Mouse (Mus musculus) forebrain, embryonic 12.5 days (tissue): ENCODE data around the gene Adgrl2. TPM values are rescaled to one million over a fixed set of nuclear protein-coding genes. Genes with fewer than 3 reads are reported as not detected.
A peak's percentile ranks its signal among the peaks of the same experiment; 100 is the strongest.

Experiments
- ATAC-seq: fragments of 200-750 bp; cut with Nextera tagmentation; 2 replicates; pipeline ENCODE4 v1.8.0; 2017; ENCODE audit warnings: moderate TSS enrichment; ENCODE audit not compliant: low FRiP score
- H3K27ac ChIP-seq: fragments of 300-500 bp; sonication (generic); 2 replicates; pipeline ENCODE4 v1.5.1; 2016; ENCODE audit warnings: mild to moderate bottlenecking
- H3K27me3 ChIP-seq: fragments of 300-500 bp; sonication (generic); 2 replicates; pipeline ENCODE4 v1.6.1; 2016; ENCODE audit warnings: mild to moderate bottlenecking
- H3K36me3 ChIP-seq: fragments of 300-500 bp; sonication (generic); replicated peaks from 2 replicates; pipeline ENCODE4 v1.6.1; 2016; ENCODE audit warnings: mild to moderate bottlenecking
- H3K4me1 ChIP-seq: fragments of 300-500 bp; sonication (generic); 2 replicates; pipeline ENCODE4 v1.6.1; 2016
- H3K4me2 ChIP-seq: fragments of 300-500 bp; sonication (generic); 2 replicates; pipeline ENCODE4 v1.6.1; 2016; ENCODE audit warnings: mild to moderate bottlenecking, moderate library complexity
- H3K4me3 ChIP-seq: fragments of 300-500 bp; sonication (generic); replicated peaks from 2 replicates; pipeline ENCODE4 v1.5.1; 2016; ENCODE audit warnings: mild to moderate bottlenecking
- H3K9ac ChIP-seq: fragments of 300-500 bp; sonication (generic); 2 replicates; pipeline ENCODE4 v1.6.1; 2016; ENCODE audit warnings: mild to moderate bottlenecking
- H3K9me3 ChIP-seq: fragments of 300-500 bp; sonication (generic); 2 replicates; pipeline ENCODE4 v1.6.1; 2016
- WGBS: fragments of 180-500 bp; shearing (Covaris S2); methylation state at CpG from one replicate; pipeline ENCODE4 v1.1.7; 2016; 5-methylcytosine and 5-hydroxymethylcytosine counted together
- polyA plus RNA-seq: library from polyadenylated mRNA; unstranded; fragments of >200 nt; fragmentation: Nextera tagmentation; extraction: Ambion mirVana; gene quantifications from 2 replicates; pipeline ENCODE4 v1.2.1, GENCODE M21; 2016

Gene Adgrl2
- polyA plus RNA-seq, 1 experiment from 2014 or later: 104 TPM

- no peak for ATAC-seq
- Histone ChIP-seq H3K4me2 (no peak overlapping the region), H3K9me3 (no peaks in the 10 kb centered on the region), H3K4me1 (0 out of 2 replicates have a peak, but pooled peaks cover 2% of the 10 kb centered on the region), H3K4me3 (no peak overlapping the region), H3K9ac (no peak overlapping the region), H3K27ac (no peak overlapping the region), H3K36me3 (peaks cover 20% of the 10 kb centered on the region), H3K27me3 (no peaks in the 10 kb centered on the region)
- 51% methylated on average over 7 of the region's 7 CpGs for WGBS
Measured at GRCm38 (mm10) chr3:148861860-148862259, 128.5 kb downstream of the Adgrl2 start.

GRCm38 (mm10) chr3:148854306-148854910 is 135.9 kb downstream of the Adgrl2 start:
- Histone ChIP-seq H3K4me2 (peak overlapping the region; percentile 33), H3K4me1 (peaks cover 28% of the 10 kb centered on the region), H3K36me3 (peaks cover 28% of the 10 kb centered on the region), H3K9ac (no peak overlapping the region), H3K9me3 (no peaks in the 10 kb centered on the region), H3K27me3 (no peaks in the 10 kb centered on the region), H3K27ac (0 out of 2 replicates have a peak overlapping the region, but pooled peaks have one; percentile 32), H3K4me3 (no peak overlapping the region)
- ATAC-seq: peak; percentile 51
- WGBS: 13% methylated on average over 12 of the region's 12 CpGs

GRCm38 (mm10) chr3:148853372-148853771 is 137.0 kb downstream of the Adgrl2 start:
- Histone ChIP-seq H3K9me3 (no peaks in the 10 kb centered on the region), H3K4me2 (no peak overlapping the region), H3K36me3 (peaks cover 26% of the 10 kb centered on the region), H3K9ac (no peak overlapping the region), H3K4me1 (peaks cover 28% of the 10 kb centered on the region), H3K27me3 (no peaks in the 10 kb centered on the region), H3K4me3 (no peak overlapping the region), H3K27ac (no peak overlapping the region)
- 10% methylated on average over 8 of the region's 8 CpGs for WGBS
- ATAC-seq: no peak

GRCm38 (mm10) chr3:148852556-148852955 is 137.8 kb downstream of the Adgrl2 start:
- H3K4me3 ChIP-seq: no peak overlapping the region
- WGBS: 51% methylated on average over 12 of the region's 12 CpGs
- H3K4me2 ChIP-seq: no peak overlapping the region
- H3K4me1 ChIP-seq: peaks cover 28% of the 10 kb centered on the region
- H3K36me3 ChIP-seq: peaks cover 30% of the 10 kb centered on the region
- no peaks in the 10 kb centered on the region for H3K27me3 ChIP-seq
- no peak for ATAC-seq
- no peaks in the 10 kb centered on the region for H3K9me3 ChIP-seq
- H3K9ac ChIP-seq: no peak overlapping the region
- no peak overlapping the region for H3K27ac ChIP-seq

- no peak overlapping the region for H3K27ac ChIP-seq
- H3K4me2 ChIP-seq: no peak overlapping the region
- peaks cover 28% of the 10 kb centered on the region for H3K4me1 ChIP-seq
- peaks cover 41% of the 10 kb centered on the region for H3K36me3 ChIP-seq
- ATAC-seq: no peak
- no peaks in the 10 kb centered on the region for H3K27me3 ChIP-seq
- no peaks in the 10 kb centered on the region for H3K9me3 ChIP-seq
- no peak overlapping the region for H3K4me3 ChIP-seq
- H3K9ac ChIP-seq: no peak overlapping the region
- 87% methylated on average over 4 of the region's 4 CpGs for WGBS
Measured at GRCm38 (mm10) chr3:148850821-148851220, 139.5 kb downstream of the Adgrl2 start.

- Histone ChIP-seq H3K4me3 (no peak overlapping the region), H3K9me3 (no peaks in the 10 kb centered on the region), H3K27ac (no peak overlapping the region), H3K36me3 (peaks cover 48% of the 10 kb centered on the region), H3K4me2 (no peak overlapping the region), H3K9ac (no peak overlapping the region), H3K4me1 (peaks cover 10% of the 10 kb centered on the region), H3K27me3 (no peaks in the 10 kb centered on the region)
- ATAC-seq: no peak
- 84% methylated on average over 2 of the region's 2 CpGs for WGBS
Measured at GRCm38 (mm10) chr3:148848366-148848765, 142.0 kb downstream of the Adgrl2 start.

- H3K27ac ChIP-seq: no peak overlapping the region
- H3K4me2 ChIP-seq: no peak overlapping the region
- no peak for ATAC-seq
- no peak overlapping the region for H3K9ac ChIP-seq
- peaks cover 36% of the 10 kb centered on the region for H3K36me3 ChIP-seq
- peaks cover 19% of the 10 kb centered on the region for H3K4me1 ChIP-seq
- no peaks in the 10 kb centered on the region for H3K27me3 ChIP-seq
- no peak overlapping the region for H3K4me3 ChIP-seq
- H3K9me3 ChIP-seq: no peaks in the 10 kb centered on the region
- WGBS: 91% methylated on average over 6 of the region's 6 CpGs
Measured at GRCm38 (mm10) chr3:148844182-148844581, 146.2 kb downstream of the Adgrl2 start.

- H3K27me3 ChIP-seq: no peaks in the 10 kb centered on the region
- no peak overlapping the region for H3K9ac ChIP-seq
- ATAC-seq: no peak
- no peak overlapping the region for H3K27ac ChIP-seq
- H3K4me2 ChIP-seq: no peak overlapping the region
- peaks cover 26% of the 10 kb centered on the region for H3K36me3 ChIP-seq
- H3K4me1 ChIP-seq: peaks cover 31% of the 10 kb centered on the region
- WGBS: 83% methylated on average over 7 of the region's 7 CpGs
- no peaks in the 10 kb centered on the region for H3K9me3 ChIP-seq
- H3K4me3 ChIP-seq: no peak overlapping the region
Measured at GRCm38 (mm10) chr3:148842533-148842932, 147.8 kb downstream of the Adgrl2 start.

GRCm38 (mm10) chr3:148838835-148839296 is 151.5 kb downstream of the Adgrl2 start:
- H3K9ac ChIP-seq: no peak overlapping the region
- H3K9me3 ChIP-seq: no peaks in the 10 kb centered on the region
- peak; percentile 47 for ATAC-seq
- H3K27ac ChIP-seq: peak overlapping the region; percentile 46
- H3K4me1 ChIP-seq: peaks cover 31% of the 10 kb centered on the region
- WGBS: 41% methylated on average over 13 of the region's 13 CpGs
- no peak overlapping the region for H3K4me2 ChIP-seq
- no peaks in the 10 kb centered on the region for H3K27me3 ChIP-seq
- H3K36me3 ChIP-seq: peaks cover 34% of the 10 kb centered on the region
- H3K4me3 ChIP-seq: no peak overlapping the region

GRCm38 (mm10) chr3:148838095-148838834 is 152.1 kb downstream of the Adgrl2 start:
- Histone ChIP-seq H3K9ac (no peak overlapping the region), H3K4me1 (peaks cover 31% of the 10 kb centered on the region), H3K4me3 (no peak overlapping the region), H3K27me3 (no peaks in the 10 kb centered on the region), H3K9me3 (no peaks in the 10 kb centered on the region), H3K36me3 (peaks cover 40% of the 10 kb centered on the region), H3K4me2 (no peak overlapping the region), H3K27ac (peak overlapping the region; percentile 46; the same call in 1 of the 2 replicates)
- WGBS: 62% methylated on average over 13 of the region's 13 CpGs
- peak; percentile 25; the same call in 1 of the 2 replicates for ATAC-seq

- H3K9me3 ChIP-seq: no peaks in the 10 kb centered on the region
- H3K4me2 ChIP-seq: no peak overlapping the region
- H3K27me3 ChIP-seq: no peaks in the 10 kb centered on the region
- H3K27ac ChIP-seq: no peak overlapping the region
- H3K36me3 ChIP-seq: peaks cover 57% of the 10 kb centered on the region
- WGBS: 84% methylated on average over 12 of the region's 12 CpGs
- H3K9ac ChIP-seq: no peak overlapping the region
- peaks cover 19% of the 10 kb centered on the region for H3K4me1 ChIP-seq
- no peak overlapping the region for H3K4me3 ChIP-seq
- no peak for ATAC-seq
Measured at GRCm38 (mm10) chr3:148835136-148835535, 155.2 kb downstream of the Adgrl2 start.

- no peaks in the 10 kb centered on the region for H3K27me3 ChIP-seq
- no peak overlapping the region for H3K4me2 ChIP-seq
- ATAC-seq: no peak
- WGBS: 95% methylated on average over 20 of the region's 20 CpGs
- no peak overlapping the region for H3K27ac ChIP-seq
- H3K4me1 ChIP-seq: peaks cover 3% of the 10 kb centered on the region
- peaks cover 57% of the 10 kb centered on the region for H3K36me3 ChIP-seq
- H3K4me3 ChIP-seq: no peak overlapping the region
- no peak overlapping the region for H3K9ac ChIP-seq
- no peaks in the 10 kb centered on the region for H3K9me3 ChIP-seq
Measured at GRCm38 (mm10) chr3:148833070-148833769, 157.1 kb downstream of the Adgrl2 start.
